Mouse (Mus musculus) ES-Bruce4 (cell line): ENCODE results near the gene Mindy4. TPM values are rescaled to one million over a fixed set of nuclear protein-coding genes. Genes with fewer than 3 reads are reported as not detected.

Experiments
- H3K27ac ChIP-seq: 2 replicates; pipeline ENCODE4 v1.5.1; 2012; ENCODE audit warnings: low read length, inconsistent platforms; ENCODE audit not compliant: insufficient read depth
- H3K27me3 ChIP-seq: 2 replicates; pipeline ENCODE4 v1.6.1; 2012; ENCODE audit warnings: mild to moderate bottlenecking, low read length, inconsistent platforms; ENCODE audit not compliant: control insufficient read depth, poor library complexity, insufficient read depth, severe bottlenecking
- H3K36me3 ChIP-seq: 2 replicates; pipeline ENCODE4 v1.6.1; 2012; ENCODE audit warnings: inconsistent platforms, mild to moderate bottlenecking, low read length, moderate library complexity; ENCODE audit not compliant: control insufficient read depth, poor library complexity, insufficient read depth, severe bottlenecking
- H3K4me1 ChIP-seq: one replicate; pipeline ENCODE4 v1.8.1; 2011; ENCODE audit warnings: low read length; ENCODE audit not compliant: control insufficient read depth, insufficient read depth
- H3K4me3 ChIP-seq: 2 replicates; pipeline ENCODE4 v1.5.1; 2011; ENCODE audit warnings: low read depth, mild to moderate bottlenecking, low read length
- H3K9ac ChIP-seq: 2 replicates; pipeline ENCODE4 v1.6.1; 2012; ENCODE audit warnings: low read depth, mild to moderate bottlenecking, inconsistent platforms; ENCODE audit not compliant: poor library complexity, severe bottlenecking
- H3K9me3 ChIP-seq: replicated peaks from 2 replicates; pipeline ENCODE4 v1.6.1; 2012; ENCODE audit warnings: mild to moderate bottlenecking, low read length, inconsistent platforms; ENCODE audit not compliant: control insufficient read depth, poor library complexity, insufficient read depth, severe bottlenecking
- CTCF ChIP-seq: IDR thresholded peaks from one replicate; pipeline ENCODE4 v1.8.1; 2011; ENCODE audit warnings: low read depth, low read length
- EP300 ChIP-seq: IDR thresholded peaks from 2 replicates; pipeline ENCODE4 v1.6.1; 2011; ENCODE audit warnings: low read depth, low read length; ENCODE audit not compliant: insufficient read depth
- POLR2A ChIP-seq: IDR thresholded peaks from one replicate; pipeline ENCODE4 v1.8.1; 2011; ENCODE audit warnings: low read length; ENCODE audit not compliant: insufficient read depth
- polyA plus RNA-seq: library from polyadenylated mRNA; stranded (reverse); fragments of >200 nt; gene quantifications from 2 replicates; pipeline ENCODE4 v1.2.4, GENCODE M21; 2011; ENCODE audit warnings: low read depth; ENCODE audit not compliant: missing spikeins, insufficient read depth, insufficient read length

Gene Mindy4
- polyA plus RNA-seq, 1 experiment = 2.7 TPM

DNA sequence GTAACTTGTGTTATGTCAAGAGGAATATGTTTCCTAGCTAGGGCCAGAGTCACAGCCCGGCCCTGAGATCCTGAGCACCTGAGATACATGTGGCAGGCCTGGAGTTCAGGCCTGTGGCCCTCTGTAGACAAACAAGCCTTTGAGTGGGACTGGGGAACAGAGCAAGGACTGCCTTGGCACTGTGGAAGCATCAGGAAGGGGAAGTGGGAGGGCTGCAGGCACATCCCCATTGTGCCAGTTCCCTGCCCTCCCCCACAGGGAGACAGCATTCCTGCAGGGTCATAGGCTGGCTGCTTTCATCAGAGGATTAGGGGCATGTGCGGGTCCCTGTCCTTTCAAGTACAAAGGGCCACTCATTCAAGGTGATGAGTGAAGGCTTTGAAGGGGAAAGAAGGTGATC lies 107.0 kb downstream of the Mindy4 start:
- no peak overlapping the region for H3K9ac ChIP-seq
- H3K4me1 ChIP-seq = no peaks in the 10 kb centered on the region
- H3K27ac ChIP-seq = no peak overlapping the region
- H3K9me3 ChIP-seq = no peaks in the 10 kb centered on the region
- H3K4me3 ChIP-seq = no peak overlapping the region
- TF ChIP-seq EP300 (no peak), CTCF (no peak), POLR2A (no peak)
- no peaks in the 10 kb centered on the region for H3K27me3 ChIP-seq
- no peaks in the 10 kb centered on the region for H3K36me3 ChIP-seq

DNA sequence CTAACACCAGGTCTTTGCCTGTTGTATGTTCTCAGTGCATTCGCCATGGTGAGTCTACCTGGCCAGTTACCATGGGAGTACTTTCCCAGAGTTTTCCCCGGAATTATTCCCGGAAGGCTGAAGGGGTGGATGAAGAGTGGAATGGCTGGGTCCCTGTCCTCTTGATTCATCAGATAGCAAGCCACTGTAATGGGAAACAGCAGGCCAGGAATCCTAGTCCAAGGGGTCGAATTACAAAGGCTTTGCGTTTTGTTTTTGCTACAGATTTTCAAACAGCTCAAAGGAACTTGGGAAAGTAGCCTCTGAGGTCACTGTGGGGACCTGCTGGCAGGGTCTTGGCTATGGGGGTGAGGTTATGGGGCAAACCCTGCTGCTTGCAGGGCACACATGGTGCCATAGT lies 108.8 kb downstream of the Mindy4 start:
- TF ChIP-seq CTCF (no peak), POLR2A (no peak), EP300 (no peak)

DNA sequence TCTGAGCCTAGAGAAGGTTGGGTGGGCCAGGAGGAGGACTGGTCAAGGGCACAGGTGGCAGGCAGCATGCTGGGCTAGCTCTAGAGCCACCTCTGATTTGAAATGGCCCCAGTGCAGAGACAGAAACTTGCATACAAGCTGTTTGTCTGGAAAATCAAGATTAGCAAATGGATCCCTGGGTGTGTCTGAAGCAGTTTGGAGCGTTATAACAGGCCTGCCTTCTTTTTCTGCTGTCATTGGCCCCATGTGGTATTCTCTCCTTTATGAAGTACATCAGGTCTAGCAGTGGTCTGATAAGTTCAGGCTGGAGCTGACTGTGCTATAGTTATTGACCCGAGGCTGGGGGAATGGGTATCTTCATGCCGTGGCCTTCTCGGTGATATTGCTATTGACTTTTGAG lies 110.7 kb downstream of the Mindy4 start:
- Histone ChIP-seq H3K9ac (no peak overlapping the region), H3K27ac (no peak overlapping the region), H3K4me3 (no peak overlapping the region), H3K36me3 (no peaks in the 10 kb centered on the region), H3K9me3 (no peaks in the 10 kb centered on the region), H3K4me1 (no peaks in the 10 kb centered on the region), H3K27me3 (no peaks in the 10 kb centered on the region)
- TF ChIP-seq POLR2A = no peak
- TF ChIP-seq EP300 = no peak
- no peak for TF ChIP-seq CTCF

More for the DNA sequence above, 108.8 kb downstream of the Mindy4 start:
- no peaks in the 10 kb centered on the region for H3K27me3 ChIP-seq
- no peaks in the 10 kb centered on the region for H3K4me1 ChIP-seq
- no peaks in the 10 kb centered on the region for H3K9me3 ChIP-seq
- no peak overlapping the region for H3K4me3 ChIP-seq
- H3K27ac ChIP-seq = no peak overlapping the region
- H3K9ac ChIP-seq = no peak overlapping the region
- no peaks in the 10 kb centered on the region for H3K36me3 ChIP-seq

DNA sequence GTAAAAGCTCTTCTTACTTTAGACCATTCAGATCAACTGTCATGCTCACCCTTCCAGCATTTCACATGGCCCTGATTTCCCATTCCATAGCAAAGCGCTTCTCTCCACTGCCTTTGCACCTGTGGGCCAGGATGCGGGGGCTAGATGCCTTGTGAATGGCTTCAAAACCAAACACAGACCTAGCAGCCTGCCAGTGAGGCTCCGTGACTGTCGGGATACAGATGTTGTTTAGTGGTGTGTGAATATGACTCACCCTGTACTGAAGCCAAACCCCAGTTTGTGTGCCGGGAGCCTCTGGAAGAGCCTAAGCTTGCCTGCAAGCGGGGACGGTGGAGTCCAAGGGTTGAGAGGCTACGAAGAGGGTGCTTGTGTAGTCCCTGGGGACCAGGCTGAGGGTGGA lies 111.4 kb downstream of the Mindy4 start:
- H3K4me1 ChIP-seq = no peaks in the 10 kb centered on the region
- no peak for TF ChIP-seq CTCF
- no peak for TF ChIP-seq EP300
- no peak for TF ChIP-seq POLR2A
- H3K27ac ChIP-seq = no peak overlapping the region
- H3K27me3 ChIP-seq = no peaks in the 10 kb centered on the region
- no peak overlapping the region for H3K4me3 ChIP-seq
- H3K9ac ChIP-seq = no peak overlapping the region
- no peaks in the 10 kb centered on the region for H3K36me3 ChIP-seq
- H3K9me3 ChIP-seq = no peaks in the 10 kb centered on the region

DNA sequence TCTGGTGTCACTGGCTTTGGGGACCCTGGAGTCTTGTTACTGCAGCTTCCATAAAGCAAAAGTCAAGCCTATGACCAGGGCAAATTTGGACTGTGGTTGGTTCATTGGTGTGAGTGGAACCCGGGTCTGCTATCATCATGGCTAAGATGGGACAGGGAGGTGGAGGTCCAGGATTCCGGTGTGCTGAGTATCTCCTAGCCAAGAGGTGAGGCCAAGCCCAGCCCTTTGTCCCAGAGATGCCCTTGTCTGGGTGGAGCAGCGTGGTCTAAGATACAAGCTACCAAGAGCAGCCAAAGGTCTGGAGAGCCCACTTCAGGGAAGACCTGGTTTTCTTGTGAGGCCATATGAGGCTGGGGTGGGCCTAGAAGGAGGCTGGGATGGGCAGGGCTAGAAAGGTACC lies 115.4 kb downstream of the Mindy4 start:
- no peaks in the 10 kb centered on the region for H3K9me3 ChIP-seq
- no peak overlapping the region for H3K27ac ChIP-seq
- no peaks in the 10 kb centered on the region for H3K36me3 ChIP-seq
- H3K9ac ChIP-seq = no peak overlapping the region
- H3K27me3 ChIP-seq = no peaks in the 10 kb centered on the region
- no peaks in the 10 kb centered on the region for H3K4me1 ChIP-seq
- no peak for TF ChIP-seq POLR2A
- TF ChIP-seq CTCF = no peak
- TF ChIP-seq EP300 = no peak
- no peak overlapping the region for H3K4me3 ChIP-seq

DNA sequence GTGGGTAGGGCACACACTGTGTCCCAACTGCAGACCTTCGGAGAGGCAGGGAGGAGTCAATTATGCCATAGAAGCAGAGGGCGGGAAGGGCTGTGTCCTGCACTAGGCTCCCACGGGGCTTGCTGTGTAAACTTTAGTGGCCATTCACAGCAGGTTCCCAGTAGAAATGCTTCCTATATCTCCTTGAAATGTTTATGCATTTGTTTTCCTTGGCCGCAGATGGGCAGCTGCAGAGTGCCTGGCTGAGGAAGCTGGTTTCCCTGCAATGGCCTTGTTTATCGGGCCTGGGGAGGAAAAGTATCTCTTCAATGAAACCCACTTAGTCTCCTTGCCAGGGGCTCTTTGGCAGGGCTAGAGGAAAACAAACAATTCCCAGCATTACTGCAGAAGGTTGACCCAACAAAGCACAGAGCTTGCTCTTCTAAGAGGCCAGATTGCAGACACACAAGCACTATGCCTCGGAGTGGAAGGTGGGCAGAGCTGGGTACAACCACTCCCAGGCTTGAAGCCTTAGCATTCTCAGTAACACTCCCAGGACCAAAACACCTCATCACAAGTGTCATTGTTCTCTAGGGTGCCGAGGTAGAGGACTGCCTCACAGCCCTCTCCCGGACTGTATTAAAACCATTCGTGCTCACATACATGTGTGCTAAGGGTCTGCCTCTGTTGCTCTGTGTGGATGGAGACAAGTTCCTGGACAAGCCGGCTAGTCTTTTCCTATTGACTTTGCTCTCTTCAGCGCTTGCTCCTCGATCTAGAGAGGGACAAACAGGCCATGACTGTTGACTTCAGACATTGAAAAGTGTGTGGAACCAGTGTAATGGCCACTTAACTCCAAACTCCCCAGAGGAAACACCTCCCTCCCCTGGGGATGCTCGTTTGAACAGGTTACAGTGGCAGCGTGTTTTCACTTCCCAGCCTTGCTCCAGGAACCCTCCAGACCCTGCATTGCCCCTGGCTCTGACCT lies 116.7 kb downstream of the Mindy4 start:
- Histone ChIP-seq H3K9ac (no peak overlapping the region), H3K27ac (no peak overlapping the region), H3K27me3 (no peaks in the 10 kb centered on the region), H3K9me3 (no peaks in the 10 kb centered on the region), H3K36me3 (no peaks in the 10 kb centered on the region), H3K4me1 (no peaks in the 10 kb centered on the region), H3K4me3 (no peak overlapping the region)
- no peak for TF ChIP-seq CTCF
- TF ChIP-seq POLR2A = no peak
- TF ChIP-seq EP300 = no peak
